Mouse (Mus musculus) frontal cortex, adult 2 months (tissue): ENCODE measurements at regions not wholly inside any gene's neighbourhood (a gene's known extent, or its start where the extent isn't known, plus 50 kb on each side); places are given as distances from the start of the nearest gene placed in this dataset.

ENCODE experiments used
- DNase-seq, 2 experiments: peaks; one replicate each; pipeline ENCODE4 v3.0.0; 2022; ENCODE audit warnings: low spot score in 1 of 2; ENCODE audit errors: extremely low spot score in 1 of 2

GRCm38 (mm10) chr1:80032464-80032863, 171.5 kb upstream of the Serpine2 start:
- no peak for DNase-seq

DNA sequence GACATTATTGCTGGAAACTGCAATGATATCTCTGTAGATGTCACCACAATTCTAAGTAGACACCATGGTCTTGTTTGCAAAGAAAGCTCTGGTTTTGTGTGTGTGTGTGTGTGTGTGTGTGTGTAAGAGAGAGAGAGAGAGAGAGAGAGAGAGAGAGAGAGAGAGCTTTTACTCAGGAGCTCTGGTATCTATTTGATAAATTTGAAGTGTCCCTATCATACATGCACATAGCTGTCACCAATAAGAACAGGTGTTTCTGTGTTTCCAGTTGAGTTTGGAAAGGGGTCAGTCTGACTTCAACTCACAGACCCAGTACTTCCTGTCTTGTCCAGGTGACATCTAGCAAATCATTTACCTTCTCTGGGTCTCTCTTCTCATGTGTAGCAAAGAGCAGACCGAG, 169.7 kb upstream of the Serpine2 start:
- DNase-seq = no peak

- no peak for DNase-seq
Measured at GRCm38 (mm10) chr1:80030224-80030623, 169.2 kb upstream of the Serpine2 start.

DNA sequence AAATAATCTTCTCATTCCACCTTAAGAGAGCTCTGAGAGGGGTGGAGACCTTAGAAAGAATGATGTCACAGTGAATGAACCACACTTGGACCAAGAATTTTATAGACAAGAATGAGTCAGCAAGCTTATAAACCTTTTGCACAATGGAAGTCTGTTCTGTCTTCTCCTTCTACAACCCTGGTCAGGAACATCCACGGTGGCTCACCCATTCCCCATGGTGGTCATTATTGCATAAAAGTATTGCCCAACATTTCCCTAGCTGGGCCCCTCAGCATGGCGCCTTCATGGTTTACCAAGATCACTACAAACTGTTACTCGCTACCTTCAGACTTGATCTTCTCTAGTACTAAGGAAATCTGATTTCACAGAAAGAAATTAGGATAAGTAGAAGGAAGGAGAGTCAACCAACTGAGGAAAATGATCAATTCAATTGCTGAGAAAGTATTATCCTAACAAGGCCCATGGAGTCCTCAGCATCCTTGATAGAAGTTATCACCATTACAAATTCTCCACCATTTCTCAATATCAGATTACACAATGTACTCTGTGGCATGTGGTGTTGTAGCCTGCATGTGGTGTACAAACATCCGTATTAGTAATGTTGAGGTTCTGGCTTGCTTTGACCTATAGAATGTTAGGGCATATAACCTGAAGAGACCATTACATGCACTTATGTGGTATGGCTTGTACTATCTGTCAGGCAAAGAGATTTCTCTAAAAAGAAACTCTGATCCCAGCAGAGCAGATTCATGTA, 165.1 kb upstream of the Serpine2 start:
- DNase-seq = no peak

DNA sequence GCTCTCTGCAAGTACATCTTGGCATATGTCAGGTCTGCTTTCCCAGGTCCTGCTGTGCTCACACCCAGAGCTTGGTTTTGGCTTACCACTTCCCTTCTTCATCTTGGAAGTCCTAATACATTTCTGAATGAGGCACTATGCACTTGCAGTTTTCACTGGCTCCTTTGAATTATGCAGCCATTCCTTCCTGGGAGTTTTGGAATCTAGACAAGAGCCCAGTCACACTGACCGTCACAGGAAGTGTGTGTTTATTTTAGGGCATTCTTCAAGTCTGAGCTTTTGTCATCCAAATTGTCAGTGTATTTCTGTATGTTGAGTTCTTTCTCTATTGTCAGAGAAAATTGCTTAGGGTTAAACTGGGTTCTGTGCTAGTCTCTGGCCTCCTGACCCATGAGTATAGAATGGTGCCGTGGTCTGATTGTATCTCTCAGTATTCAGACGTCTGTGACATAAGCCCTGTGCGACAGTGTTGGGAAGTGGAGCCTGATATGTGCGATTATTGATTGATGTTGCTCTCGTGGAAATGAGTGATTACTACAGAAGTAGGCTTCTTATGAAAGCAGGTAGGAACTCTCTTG, 162.6 kb upstream of the Serpine2 start:
- no peak for DNase-seq

GRCm38 (mm10) chr1:80021866-80022265, 160.9 kb upstream of the Serpine2 start:
- DNase-seq = no peak

- no peak for DNase-seq
Measured at GRCm38 (mm10) chr1:80018391-80019065, 157.5 kb upstream of the Serpine2 start.

- DNase-seq = no peak
Measured at GRCm38 (mm10) chr1:80015474-80015873, 154.5 kb upstream of the Serpine2 start.

DNA sequence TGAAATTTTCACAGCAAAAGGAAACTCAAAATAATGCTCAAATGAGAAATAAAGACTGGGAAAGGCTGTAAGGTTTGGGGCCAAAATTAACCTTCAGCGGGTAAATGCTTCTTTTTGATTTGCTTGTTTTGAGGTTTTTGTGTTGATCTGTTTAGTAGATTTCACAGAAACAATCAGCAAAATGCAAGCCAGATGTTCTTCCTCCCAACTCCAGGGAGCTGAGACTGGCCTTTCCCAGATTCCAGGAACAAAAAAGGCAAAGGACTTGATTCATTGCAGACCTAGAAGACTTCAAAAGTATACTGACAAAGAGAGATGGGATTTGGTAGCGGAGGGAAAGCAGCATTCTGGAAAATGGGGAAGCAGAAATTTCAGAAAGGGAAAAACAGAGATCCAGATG, 153.6 kb upstream of the Serpine2 start:
- DNase-seq = no peak

DNA sequence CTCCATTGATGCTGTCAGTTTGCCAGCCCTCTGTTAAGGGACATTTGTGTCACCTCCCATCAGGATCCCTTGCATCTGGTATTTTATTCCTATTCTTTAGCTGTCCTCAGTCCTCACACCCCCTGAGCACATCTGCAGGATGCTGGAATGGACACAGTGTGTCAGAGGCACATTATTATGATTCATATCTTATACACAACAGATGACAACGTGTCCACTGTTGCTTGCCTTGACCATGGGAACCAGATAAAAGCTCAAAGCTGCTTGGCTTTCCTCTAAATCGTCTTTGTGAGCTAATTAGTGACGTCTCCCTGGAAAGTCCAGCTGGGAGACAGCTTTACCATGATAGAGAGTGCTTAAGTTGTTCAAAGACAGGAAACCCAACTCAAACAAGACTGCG, 149.7 kb upstream of the Serpine2 start:
- DNase-seq = no peak

- no peak for DNase-seq
Measured at GRCm38 (mm10) chr1:79999081-79999480, 138.1 kb upstream of the Serpine2 start.

- no peak for DNase-seq
Measured at GRCm38 (mm10) chr1:79997911-79998310, 136.9 kb upstream of the Serpine2 start.

DNA sequence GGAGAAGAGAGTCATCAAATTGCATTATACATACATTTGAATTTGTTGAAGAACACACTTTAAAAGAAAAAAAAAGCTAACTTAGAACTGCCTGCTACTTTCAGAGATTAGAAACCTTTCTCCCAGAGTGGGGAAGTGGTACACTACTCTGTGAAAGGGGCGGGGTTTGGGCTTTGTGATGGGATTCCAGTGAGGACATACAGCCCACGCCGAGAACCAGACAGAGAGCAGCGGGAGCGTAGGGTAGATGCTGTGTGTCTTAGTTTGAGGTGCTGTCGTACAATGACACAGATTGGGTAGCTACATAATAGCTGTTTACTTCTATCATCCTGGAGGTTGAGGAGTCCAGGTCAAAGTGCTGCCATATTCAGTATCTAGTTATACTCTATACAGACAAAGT, 136.5 kb upstream of the Serpine2 start:
- no peak for DNase-seq

GRCm38 (mm10) chr1:79984721-79985120, 123.7 kb upstream of the Serpine2 start:
- no peak for DNase-seq

- DNase-seq = no peak
Measured at GRCm38 (mm10) chr1:79982678-79983280, 121.8 kb upstream of the Serpine2 start.

DNA sequence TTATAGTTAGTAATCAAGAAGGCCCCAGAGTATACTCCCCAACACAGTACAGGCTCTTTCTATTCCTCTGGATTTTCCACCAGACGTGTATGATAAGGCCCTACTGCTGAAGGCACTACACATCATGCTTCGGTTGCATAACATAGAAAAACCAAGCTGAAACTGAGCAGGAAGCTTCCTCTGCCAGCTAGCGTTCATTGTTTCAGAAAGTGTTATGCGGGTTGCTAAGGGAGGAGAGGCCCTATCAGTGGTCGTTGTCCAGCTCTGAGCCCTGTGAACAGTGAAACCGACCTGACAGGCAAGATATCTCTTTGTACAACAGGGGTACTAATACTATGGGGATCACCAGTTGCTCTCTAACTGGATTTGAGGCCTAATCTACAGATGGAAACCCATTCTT, 118.9 kb upstream of the Serpine2 start:
- DNase-seq = no peak

- no peak for DNase-seq
Measured at GRCm38 (mm10) chr1:79978156-79978555, 117.2 kb upstream of the Serpine2 start.

- DNase-seq = peak in 1 of 2 experiments; percentile 17
Measured at GRCm38 (mm10) chr1:79956121-79956520, 95.1 kb upstream of the Serpine2 start.

DNA sequence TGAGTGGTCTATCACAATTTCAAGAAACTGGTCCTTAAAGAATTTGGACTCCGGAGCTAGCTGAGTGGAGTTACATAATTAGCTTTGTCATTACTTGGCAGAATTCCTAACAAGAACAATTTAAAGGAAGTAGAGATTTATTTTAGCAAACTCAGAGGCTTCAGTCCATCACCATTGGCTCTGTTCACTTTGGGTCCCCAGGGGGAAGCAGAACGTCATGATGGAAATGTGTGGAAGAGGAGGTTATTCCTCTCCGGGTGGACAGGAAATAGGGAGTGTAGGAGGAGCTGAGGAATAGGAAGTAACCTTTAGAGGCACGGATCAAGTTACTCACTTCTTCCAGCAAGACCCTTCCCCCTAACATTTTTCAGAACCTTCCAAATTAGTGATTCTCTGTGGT, 83.3 kb upstream of the Serpine2 start:
- no peak for DNase-seq

DNA sequence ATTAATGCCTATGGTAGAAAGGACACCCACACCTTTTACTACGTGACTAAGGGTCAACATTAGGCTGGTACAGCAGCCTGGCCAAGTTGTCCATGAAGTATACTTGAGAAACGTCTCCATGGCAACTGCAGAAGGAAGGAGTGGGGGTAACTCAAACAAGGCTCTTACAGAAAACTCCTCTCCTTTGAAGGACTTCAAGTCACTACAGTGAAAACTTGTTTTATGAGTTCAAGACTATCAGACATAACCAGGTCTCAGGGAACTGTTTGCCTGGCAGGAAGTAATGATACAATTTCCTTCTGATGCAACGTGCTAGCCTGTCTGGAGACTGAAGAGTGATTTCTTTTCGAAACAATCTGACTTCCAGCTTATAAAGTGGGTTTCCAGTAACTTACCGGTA, 71.5 kb upstream of the Serpine2 start:
- no peak for DNase-seq

- no peak for DNase-seq
Measured at GRCm38 (mm10) chr1:79927740-79928139, 66.8 kb upstream of the Serpine2 start.

DNA sequence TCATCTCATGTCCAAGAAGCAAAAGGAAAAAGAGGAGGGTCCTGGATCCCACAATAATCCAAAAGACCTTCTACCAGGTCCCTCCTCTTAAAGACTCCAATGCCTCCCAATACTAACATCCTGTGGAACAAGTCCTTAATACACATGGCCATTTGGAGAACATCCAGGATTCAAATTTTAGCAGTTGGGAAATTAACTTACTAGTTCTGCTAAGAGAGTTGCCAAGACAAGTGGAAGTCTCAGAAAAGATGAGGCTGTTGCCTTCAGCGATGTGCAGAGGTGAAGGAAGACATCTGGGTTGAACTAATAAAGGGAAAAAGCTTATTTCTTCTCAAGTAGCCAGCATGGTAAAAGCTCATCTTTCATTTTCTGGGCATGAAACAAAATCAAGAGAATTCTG, 64.8 kb upstream of the Serpine2 start:
- no peak for DNase-seq
